Mouse (Mus musculus) spleen, postnatal 14 days (tissue): ENCODE results near the gene Cerkl.

Experiments used
- DNase-seq, 2 experiments: peaks; one replicate each; pipeline ENCODE4 v3.0.0; 2021 to 2022; ENCODE audit warnings: low spot score in 2 of 2

The Cerkl gene

GRCm38 (mm10) chr2:79443401-79443800 lies 13.2 kb downstream of the Cerkl start:
- DNase-seq, result no peak

GRCm38 (mm10) chr2:79442906-79443305 lies 13.7 kb downstream of the Cerkl start:
- no peak for DNase-seq

- no peak for DNase-seq
These were observed 14.4 kb downstream of the Cerkl start for GRCm38 (mm10) chr2:79442227-79442626.

DNA sequence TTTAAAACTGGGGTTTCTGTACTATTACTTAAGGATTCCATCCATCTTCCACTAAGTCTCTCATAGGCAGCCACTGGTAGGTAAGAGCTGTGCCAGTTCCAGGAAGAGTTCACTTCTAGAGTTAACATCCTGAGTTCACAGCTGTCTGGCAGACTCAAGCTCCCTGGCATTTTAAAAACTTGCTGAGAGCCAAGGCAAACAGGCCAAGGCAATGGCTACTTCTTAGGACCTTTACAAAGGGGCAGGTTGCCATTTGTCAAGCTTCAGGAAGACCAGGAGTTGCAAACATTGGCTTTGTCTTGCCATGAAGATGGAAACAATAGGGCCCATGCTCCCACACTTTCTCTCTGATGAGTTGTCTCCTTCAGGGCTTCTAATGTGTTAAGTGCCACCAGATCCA lies 26.5 kb downstream of the Cerkl start:
- DNase-seq, result no peak

- DNase-seq, result no peak
These were observed 26.9 kb downstream of the Cerkl start for GRCm38 (mm10) chr2:79429650-79430049.

- DNase-seq, result no peak
These were observed 27.5 kb downstream of the Cerkl start for GRCm38 (mm10) chr2:79429108-79429507.

DNA sequence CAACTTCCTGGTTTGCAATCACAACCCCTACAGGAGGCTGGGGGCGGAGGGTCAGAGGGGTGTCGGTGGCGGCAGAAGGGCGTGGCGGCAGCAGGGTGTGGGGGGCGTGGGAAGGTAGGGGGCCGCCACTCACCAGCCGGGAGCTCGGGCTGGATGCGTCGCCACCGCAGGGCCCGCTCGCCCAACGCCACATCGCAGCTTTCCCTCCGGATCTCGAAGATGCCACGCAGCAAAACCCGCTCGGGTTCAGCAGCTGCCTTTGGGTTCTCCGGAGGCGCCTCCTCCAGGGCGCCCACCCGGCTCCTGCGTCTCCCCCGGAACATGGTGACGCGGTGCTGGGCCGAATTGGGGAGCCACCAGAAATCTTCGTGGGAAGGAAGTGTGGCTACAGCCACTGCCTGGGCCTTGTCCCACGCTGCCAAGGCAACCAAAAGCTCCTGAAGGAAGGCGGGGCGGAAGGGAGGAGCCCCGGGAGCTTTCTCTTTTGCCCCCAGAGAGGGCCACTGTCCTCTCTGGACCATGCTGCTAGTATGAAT lies 27.9 kb downstream of the Cerkl start:
- no peak for DNase-seq

DNA sequence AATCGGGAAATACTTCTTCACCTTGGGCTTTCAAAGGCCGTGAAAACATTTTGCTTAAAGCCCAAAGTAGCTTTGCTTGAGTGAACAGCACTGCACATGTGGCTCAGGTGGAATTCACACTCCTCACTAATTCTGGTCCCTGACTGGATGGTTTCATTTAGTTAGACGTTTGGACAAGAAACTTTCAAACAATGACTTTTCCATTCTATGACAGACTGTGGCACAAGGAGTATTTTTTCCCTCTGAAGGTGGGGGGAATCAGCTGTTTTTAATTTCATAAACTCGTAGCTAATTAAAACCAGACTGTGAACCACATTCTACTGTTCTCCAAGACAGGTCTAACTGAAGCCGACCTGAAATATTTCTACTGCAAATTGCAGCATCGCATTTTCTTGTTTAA lies 28.6 kb downstream of the Cerkl start:
- no peak for DNase-seq

DNA sequence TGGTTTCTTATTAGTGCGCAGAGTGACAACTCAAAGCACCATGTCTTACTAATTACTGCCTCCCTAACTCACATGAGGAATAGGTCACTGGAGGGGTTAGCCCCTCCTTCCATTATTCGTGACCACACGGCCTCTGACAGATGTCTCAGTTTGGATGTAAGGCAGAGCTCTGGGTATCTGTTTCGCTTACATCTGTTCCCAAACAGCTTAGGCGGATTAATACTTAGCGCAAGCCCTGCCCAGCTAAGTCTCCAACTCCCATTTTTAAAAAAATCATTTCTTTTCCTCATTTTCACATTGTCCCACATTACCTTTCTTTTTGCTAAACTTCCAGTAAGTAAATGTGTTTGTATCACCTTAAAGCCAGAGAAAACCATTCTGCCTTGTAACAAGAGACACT lies 34.9 kb downstream of the Cerkl start:
- no peak for DNase-seq

DNA sequence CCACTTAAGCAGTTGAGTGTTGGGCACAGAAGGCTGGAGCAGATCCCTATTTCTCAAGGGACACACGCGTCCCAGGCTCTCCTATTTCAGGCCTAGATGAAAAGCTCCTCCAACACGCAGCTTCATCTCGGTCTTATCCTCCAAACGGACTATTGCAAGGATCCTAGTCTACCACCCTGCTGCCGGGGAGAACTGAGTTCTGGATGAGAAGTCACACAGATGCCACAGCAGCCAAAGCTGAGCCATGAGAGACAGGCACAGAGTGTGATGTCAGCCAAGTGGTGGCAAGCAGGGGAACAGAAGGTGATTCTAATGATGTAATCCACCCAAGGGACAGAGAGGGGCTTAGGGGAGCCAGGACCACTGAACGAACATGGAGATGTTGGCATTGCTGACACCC lies 42.1 kb downstream of the Cerkl start:
- no peak for DNase-seq

DNA sequence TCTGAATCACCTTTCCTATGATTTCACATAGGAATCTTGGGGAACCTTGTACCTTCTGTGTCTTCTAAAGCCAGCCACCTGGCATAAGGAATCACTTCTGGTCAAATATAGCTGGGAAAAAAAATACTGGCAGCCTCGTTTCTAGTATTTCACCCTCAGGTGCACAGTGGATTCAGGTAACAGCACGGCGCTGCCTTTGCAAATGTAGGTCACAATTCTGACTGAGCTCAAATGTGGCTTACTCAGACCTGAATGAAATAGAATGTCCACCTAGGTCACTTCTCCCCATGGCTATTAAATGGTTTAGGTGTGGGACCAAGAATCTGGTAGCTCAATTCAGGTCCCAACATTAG lies 45.7 kb downstream of the Cerkl start:
- no peak for DNase-seq

- no peak for DNase-seq
These were observed 46.2 kb downstream of the Cerkl start for GRCm38 (mm10) chr2:79410247-79410902.

DNA sequence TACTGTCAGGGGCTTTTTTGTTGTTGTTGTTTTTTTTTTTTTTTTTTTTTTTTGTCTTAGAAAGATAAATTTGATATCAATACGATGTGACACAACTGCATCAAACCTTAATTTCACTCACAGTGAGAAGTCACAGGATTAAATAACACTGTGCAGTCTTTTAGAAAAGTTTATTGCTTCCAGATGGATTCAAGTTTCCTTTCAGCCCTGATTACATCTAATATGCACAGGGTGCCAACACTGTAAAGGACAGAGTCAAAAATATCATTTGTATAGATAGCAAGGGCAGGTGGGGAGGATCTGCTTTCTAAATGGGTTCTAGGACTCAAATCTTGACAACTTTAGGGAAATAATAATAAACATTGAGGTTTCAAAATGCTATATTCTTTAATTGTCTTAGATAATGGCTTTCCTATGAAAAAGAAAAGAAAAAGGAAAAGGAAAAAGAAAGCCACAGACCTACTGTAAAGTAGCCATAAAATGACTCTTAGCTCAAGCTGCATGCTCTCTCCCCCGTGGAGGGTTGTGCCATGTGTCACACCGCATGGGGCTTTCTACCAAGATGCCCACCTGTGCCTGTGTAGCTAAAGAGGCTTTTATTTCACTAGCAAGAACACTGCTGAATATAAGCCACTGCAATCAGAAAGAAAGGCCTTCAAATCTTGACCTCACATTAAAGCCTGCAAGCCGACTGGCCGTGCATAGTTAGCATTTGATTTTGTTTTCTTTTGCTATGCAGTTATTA lies 50.8 kb downstream of the Cerkl start:
- no peak for DNase-seq

- DNase-seq, result no peak
These were observed 56.5 kb downstream of the Cerkl start for GRCm38 (mm10) chr2:79400045-79400444.

GRCm38 (mm10) chr2:79399234-79400000 lies 57.2 kb downstream of the Cerkl start:
- no peak for DNase-seq

DNA sequence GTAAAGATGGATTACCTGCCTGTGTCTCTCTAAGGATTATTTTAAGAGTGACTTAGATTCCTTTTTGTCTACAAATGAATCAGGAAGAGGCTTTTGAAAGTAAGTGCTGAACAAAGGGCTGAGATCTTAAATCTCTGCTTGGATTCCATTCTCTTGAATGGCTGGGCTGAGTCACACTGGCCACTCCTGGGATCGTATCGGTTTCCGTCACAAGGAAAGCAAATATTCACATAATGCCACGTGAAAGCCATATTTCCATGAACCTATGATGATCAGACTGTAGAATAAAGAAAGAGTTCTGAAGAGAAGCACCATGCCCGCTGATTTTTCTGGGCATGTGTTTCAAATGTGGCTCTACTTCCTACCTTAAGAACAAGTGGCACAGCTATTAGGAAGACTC lies 57.8 kb downstream of the Cerkl start:
- no peak for DNase-seq

DNA sequence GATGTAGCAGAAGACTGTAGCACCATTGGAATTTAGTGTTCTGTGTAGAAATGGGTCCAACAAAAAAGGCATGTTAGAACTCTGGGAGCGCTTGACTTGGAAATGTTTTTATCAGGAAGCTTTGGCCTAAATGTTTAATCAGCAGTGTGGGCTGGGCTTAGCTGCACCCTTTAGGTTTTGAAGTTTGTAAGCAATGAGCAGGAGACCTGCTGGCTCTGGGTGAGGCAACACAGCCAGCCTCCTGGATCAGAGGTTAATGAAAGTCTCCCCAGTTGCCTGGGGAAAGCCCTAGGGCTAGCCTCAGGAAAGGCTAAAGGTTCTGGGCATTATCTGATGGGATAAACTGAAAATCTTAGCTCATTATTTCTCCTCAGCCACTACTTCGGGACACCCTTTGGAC lies 58.2 kb downstream of the Cerkl start:
- DNase-seq, result no peak

- DNase-seq, result no peak
These were observed 59.5 kb downstream of the Cerkl start for GRCm38 (mm10) chr2:79397107-79397506.

- no peak for DNase-seq
These were observed 77.2 kb downstream of the Cerkl start for GRCm38 (mm10) chr2:79379087-79380041.

GRCm38 (mm10) chr2:79378346-79379086 lies 78.1 kb downstream of the Cerkl start:
- DNase-seq, result no peak
